Mouse (Mus musculus) left cerebral cortex, postnatal 25 days (tissue): ENCODE measurements around the gene Zcchc2. TPM values are rescaled to one million over a fixed set of nuclear protein-coding genes. Genes with fewer than 3 reads are reported as not detected.

ENCODE experiments used
- DNase-seq, 2 experiments: peaks; one replicate each; pipeline ENCODE4 v3.0.0; 2022; ENCODE audit warnings: low spot score in 2 of 2, mixed read lengths in 1 of 2
- intact Hi-C: fragments of 180-260 bp; cut with DNase I; formaldehyde crosslinking; loops from one replicate; pipeline ENCODE4 v1.15.1; 2025
- total RNA-seq, 2 experiments: library from RNA; stranded (reverse); gene quantifications; 2 replicates each; pipeline ENCODE4 v1.2.3; 2021

Zcchc2 gene
- total RNA-seq, result 10 to 100 TPM; 22.1 to 27.1 TPM

DNA sequence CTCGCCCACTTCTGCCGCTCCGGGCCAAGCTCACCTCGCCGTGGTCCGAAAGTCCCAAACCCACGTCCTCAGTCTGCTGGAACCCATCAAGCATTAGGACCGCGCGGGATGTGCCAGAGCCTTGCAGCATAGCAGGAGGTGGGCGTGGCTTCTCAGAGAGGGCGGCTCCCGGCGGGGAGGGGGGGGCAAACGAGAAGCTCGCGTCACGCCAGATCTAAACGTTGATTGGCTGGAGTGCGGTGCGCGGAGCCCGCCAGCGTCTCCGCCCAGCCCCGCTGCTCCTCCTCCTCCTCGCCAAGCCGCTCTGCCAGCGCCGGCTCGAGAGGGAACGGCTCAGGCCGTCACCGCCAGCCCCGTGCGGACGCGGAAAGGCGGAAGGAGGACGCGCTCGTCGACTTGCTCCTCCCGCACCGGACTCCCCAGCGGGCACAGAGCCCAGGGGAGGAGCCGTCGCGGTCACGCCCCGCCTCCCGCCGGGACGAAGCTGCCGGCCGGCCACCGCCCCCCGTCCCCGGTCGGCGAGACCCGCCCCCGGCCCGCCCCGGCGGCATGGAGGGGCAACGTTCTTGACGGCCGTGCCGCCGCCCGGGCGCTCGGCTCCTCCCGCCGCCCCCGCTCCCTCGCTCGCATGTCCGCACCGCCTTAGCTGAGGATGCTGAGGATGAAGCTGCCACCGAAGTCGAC is at the start of gene Zcchc2:
Gene Zcchc2, plus strand, starts transcription at position 269 of the 684 bp plus-strand sequence.
- intact Hi-C loops, result loop anchor here (2.0 to 5.0 kb wide), 5 partner anchors 45 to 722 kb away; partner anchors contain the start of genes Bcl2, Pign and Relch
- peak; percentile 98 to 99 for DNase-seq

GRCm38 (mm10) chr1:105944927-105945580 is 45.2 kb upstream of the Zcchc2 start:
- intact Hi-C loops, result loop anchor here (2.0 to 5.0 kb wide), 5 partner anchors 38 to 203 kb away; partner anchors contain the start of gene Zcchc2
- DNase-seq, result peak; percentile 23 to 87

GRCm38 (mm10) chr1:105946581-105947540 is 43.3 kb upstream of the Zcchc2 start:
- peak; percentile 69 to 96 for DNase-seq
- intact Hi-C loops, result loop anchor here (2.0 to 5.0 kb wide), 5 partner anchors 28 to 205 kb away; no protein-coding TSS in a partner anchor

- no peak for DNase-seq
- intact Hi-C loops, result loop anchor here (2.0 to 5.0 kb wide), 5 partner anchors 41 to 206 kb away; partner anchors contain the start of gene Tnfrsf11a
These were observed 41.9 kb upstream of the Zcchc2 start for GRCm38 (mm10) chr1:105948352-105948751.

DNA sequence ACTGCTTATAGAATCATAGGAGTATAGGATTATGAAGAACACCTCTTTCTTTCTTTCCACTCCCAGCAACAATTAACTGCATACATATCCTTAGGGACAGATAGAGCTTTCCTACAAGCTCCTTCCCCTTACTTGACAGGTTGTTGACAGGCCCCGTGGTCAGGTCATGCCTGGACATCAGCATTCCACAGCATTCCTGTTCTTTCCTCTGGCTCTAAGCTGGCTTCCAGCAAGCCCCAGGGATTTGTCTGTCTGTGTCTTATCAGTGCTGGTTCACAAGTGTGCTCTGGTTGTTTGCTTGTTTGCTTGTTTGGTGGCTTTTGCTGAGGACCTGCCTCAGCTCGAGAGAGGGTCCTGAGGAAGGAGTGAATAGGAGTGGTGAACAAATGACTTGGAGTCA is 36.6 kb upstream of the Zcchc2 start:
- intact Hi-C loops, result no loop called here
- DNase-seq, result no peak

GRCm38 (mm10) chr1:105954047-105954446 is 36.2 kb upstream of the Zcchc2 start:
- intact Hi-C loops, result no loop called here
- no peak for DNase-seq

DNA sequence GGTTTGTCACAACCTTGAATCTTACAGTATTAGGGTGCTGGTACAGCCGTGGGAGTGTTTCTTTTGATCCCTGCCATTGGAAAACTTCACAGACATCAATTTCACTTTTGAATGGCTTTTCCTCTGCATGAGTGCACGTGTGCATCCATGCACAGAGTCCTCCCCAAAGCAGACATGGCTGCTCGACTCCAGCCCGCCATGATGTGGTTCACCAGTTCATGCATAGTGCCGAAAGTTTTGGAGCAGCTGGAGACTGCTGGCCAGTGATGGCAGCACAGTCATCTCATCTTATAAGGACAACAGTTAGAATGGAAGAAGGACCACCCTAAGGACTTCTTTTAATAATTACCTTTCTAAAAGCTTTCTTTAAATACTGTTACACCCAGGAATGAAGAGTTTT is 34.1 kb upstream of the Zcchc2 start:
- intact Hi-C loops, result no loop called here
- no peak for DNase-seq

- intact Hi-C loops, result loop anchor here (5.0 kb wide), 1 partner anchor 541 kb away; no protein-coding TSS in a partner anchor
- DNase-seq, result no peak
These were observed 28.7 kb upstream of the Zcchc2 start for GRCm38 (mm10) chr1:105961472-105961871.

DNA sequence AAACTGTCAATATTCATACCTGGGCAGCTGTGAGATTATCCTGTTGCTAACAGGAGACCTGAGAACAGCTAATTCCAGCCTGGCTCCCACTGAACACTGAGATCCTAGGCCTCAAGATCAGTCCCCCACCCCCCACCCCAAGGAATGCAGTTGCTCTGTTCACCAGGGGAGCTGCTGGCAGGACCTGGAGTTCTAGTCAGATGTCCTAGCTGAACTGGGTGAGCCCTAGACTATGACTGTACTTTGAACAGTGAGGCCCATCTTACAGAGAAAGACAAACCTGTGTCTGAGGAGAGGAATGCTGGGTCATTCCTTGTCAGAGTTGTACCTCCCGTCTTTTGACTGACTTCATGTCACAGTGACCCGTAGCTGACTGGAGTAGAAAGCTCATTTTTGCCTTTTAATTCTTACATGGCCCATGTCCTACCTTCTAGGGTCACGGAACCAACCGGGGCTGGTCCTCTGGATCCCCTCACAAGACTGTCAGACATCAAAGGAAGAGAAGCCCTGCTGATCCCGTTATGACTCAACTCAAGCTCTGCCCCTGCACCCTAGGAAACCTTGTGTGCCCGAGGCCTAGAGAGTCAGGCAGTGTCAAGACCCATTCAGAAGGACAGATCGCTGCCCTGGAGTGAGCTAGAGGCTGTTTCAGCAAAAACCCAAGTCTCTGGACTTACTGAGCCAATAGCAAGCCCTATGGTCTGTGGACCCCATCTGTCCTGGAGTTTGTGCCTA is 28.0 kb upstream of the Zcchc2 start:
- DNase-seq, result no peak
- intact Hi-C loops, result loop anchor here (5.0 kb wide), 1 partner anchor 540 kb away; no protein-coding TSS in a partner anchor

- intact Hi-C loops, result loop anchor here (5.0 kb wide), 1 partner anchor 539 kb away; no protein-coding TSS in a partner anchor
- peak in 1 of 2 experiments; percentile 32 for DNase-seq
These were observed 27.4 kb upstream of the Zcchc2 start for GRCm38 (mm10) chr1:105962852-105963251.

DNA sequence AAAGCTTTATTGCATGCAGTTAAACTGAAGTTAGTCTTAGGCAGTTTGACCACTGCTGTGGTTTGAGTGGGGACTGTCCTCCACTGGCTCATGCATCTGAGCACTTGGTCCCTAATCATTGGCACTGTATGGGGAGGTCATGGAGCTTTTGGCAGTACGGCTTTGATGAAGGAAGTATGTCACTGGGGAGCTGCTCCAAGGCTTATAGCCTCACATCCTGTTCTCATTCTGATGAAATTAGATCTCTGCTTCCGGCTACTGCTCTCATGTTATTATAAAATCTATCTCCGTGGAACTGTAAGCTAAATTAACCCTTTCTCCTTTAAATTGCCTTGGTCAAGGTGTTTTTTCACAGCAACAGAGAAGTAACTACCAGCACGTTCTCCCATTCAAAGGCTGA is 25.7 kb upstream of the Zcchc2 start:
- intact Hi-C loops, result loop anchor here (5.0 kb wide), 1 partner anchor 538 kb away; no protein-coding TSS in a partner anchor
- no peak for DNase-seq

DNA sequence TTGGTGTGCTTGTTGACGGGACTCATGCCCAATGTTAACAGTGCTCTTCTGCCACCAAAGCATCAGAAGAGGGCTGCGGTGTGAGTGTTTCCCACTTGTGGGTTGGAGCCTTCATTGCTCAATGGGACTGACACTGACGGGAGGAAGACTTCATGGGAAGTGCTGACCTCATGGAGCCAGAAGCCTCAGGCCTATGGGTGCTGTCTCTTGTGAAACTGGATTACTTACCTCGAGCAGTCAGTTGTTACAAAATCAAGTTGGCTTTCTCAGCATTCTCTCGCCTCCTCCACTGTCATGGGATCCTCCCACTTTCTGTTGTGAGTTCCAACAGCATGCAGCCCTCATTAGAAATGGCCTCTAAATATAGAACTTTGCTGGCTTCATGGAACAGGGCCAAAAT is 25.0 kb upstream of the Zcchc2 start:
- DNase-seq, result no peak
- intact Hi-C loops, result no loop called here

DNA sequence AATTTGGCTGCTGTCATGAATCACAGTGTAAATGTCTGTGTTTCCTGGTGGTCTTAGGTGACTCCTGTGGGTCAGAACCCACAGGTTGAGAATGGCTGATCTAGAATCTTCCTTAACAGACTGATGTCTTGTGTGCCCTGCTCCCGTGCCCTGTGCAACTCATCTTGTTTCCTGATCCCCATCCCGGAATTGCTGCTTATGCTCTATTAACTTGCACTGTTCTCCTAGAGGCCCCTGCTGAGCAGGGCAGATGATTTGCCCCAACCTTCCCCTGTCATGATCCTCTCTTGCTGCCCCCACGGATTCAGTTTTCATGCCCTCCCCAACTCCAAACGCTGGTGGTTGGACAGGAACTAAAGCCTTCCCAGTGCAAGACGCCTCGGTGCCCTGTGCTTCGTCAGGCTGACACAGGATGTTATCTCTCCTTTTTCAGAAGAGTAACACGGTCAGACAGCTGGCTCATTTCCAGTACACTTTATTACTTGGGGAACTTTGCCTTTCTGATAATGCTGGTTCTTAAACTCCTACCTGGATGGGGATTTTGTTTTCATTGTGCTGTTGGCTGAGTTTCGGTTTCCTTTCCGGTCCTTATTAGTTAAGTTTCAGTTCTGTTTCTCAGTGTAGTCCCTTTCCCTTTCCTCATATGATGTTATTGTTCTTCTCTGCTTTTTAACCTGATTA is 18.6 kb upstream of the Zcchc2 start:
- intact Hi-C loops, result no loop called here
- no peak for DNase-seq

DNA sequence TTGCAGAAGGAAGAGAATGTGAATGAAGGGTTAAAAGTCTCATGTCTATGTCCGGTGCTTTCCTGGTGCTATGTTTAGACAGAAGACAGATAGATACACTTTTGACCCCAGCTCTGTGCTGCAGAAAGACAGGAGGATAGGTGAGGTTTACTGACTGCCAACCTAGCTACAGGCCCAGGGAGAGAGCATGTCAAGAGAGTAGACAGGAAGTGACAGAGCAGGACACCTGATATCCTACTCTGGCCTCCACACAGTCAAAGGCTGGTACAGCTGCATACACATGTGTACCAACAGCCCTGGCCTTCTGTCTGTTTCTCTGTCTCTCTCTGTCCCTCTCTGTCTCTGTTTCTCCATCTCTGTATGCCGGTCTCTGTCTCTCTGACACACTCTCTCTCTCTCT is 16.2 kb upstream of the Zcchc2 start:
- intact Hi-C loops, result loop anchor here (2.0 kb wide), 1 partner anchor 27 kb away; no protein-coding TSS in a partner anchor
- DNase-seq, result no peak

GRCm38 (mm10) chr1:105977446-105978094 is 12.6 kb upstream of the Zcchc2 start:
- intact Hi-C loops, result no loop called here
- DNase-seq, result peak in 1 of 2 experiments; percentile 32

- DNase-seq, result no peak
- intact Hi-C loops, result no loop called here
These were observed 9.2 kb upstream of the Zcchc2 start for GRCm38 (mm10) chr1:105980849-105981610.
